Mouse (Mus musculus) hindbrain, embryonic 13.5 days (tissue): ENCODE data around the gene Ceacam19. TPM values are rescaled to one million over a fixed set of nuclear protein-coding genes. Genes with fewer than 3 reads are reported as not detected.

ENCODE experiments used
- ATAC-seq: fragments of 200-750 bp; cut with Nextera tagmentation; 2 replicates; pipeline ENCODE4 v1.8.0; 2017; ENCODE audit warnings: moderate TSS enrichment; ENCODE audit not compliant: low FRiP score
- H3K27ac ChIP-seq: fragments of 300-500 bp; sonication (generic); 2 replicates; pipeline ENCODE4 v1.5.1; 2015; ENCODE audit warnings: inconsistent platforms, mild to moderate bottlenecking, moderate library complexity
- H3K27me3 ChIP-seq: fragments of 300-500 bp; sonication (generic); 2 replicates; pipeline ENCODE4 v1.6.1; 2015; ENCODE audit warnings: mild to moderate bottlenecking, inconsistent platforms
- H3K36me3 ChIP-seq: fragments of 300-500 bp; sonication (generic); 2 replicates; pipeline ENCODE4 v1.6.1; 2015; ENCODE audit warnings: mild to moderate bottlenecking, inconsistent platforms
- H3K4me1 ChIP-seq: fragments of 300-500 bp; sonication (generic); replicated peaks from 2 replicates; pipeline ENCODE4 v1.6.1; 2015; ENCODE audit warnings: inconsistent platforms
- H3K4me2 ChIP-seq: fragments of 300-500 bp; sonication (generic); 2 replicates; pipeline ENCODE4 v1.6.1; 2015; ENCODE audit warnings: inconsistent platforms, mild to moderate bottlenecking, moderate library complexity
- H3K4me3 ChIP-seq: fragments of 300-500 bp; sonication (generic); 2 replicates; pipeline ENCODE4 v1.5.1; 2015; ENCODE audit warnings: mild to moderate bottlenecking, inconsistent platforms
- H3K9ac ChIP-seq: fragments of 300-500 bp; sonication (generic); 2 replicates; pipeline ENCODE4 v1.6.1; 2015; ENCODE audit warnings: mild to moderate bottlenecking, inconsistent platforms
- H3K9me3 ChIP-seq: fragments of 300-500 bp; sonication (generic); 2 replicates; pipeline ENCODE4 v1.6.1; 2016; ENCODE audit warnings: inconsistent platforms
- WGBS: fragments of 180-500 bp; shearing (Covaris S2); methylation state at CpG from one replicate; pipeline ENCODE4 v1.1.7; 2015; 5-methylcytosine and 5-hydroxymethylcytosine counted together
- polyA plus RNA-seq: library from polyadenylated mRNA; unstranded; fragments of >200 nt; fragmentation: Nextera tagmentation; extraction: Ambion mirVana; gene quantifications from 2 replicates; pipeline ENCODE4 v1.2.1, GENCODE M21; 2015

The Ceacam19 gene
- polyA plus RNA-seq, 1 experiment from 2014 or later = not detected

- Histone ChIP-seq H3K9ac (no peak overlapping the region), H3K4me1 (peaks cover 15% of the 10 kb centered on the region), H3K36me3 (0 out of 2 replicates have a peak, but pooled peaks cover 2% of the 10 kb centered on the region), H3K4me2 (no peak overlapping the region), H3K27ac (no peak overlapping the region), H3K27me3 (0 out of 2 replicates have a peak, but pooled peaks cover 8% of the 10 kb centered on the region), H3K4me3 (no peak overlapping the region), H3K9me3 (no peaks in the 10 kb centered on the region)
- no peak for ATAC-seq
- WGBS = 53% methylated on average over 2 of the region's 2 CpGs
Observed at GRCm38 (mm10) chr7:19923354-19923753, 35.6 kb upstream of the Ceacam19 start.

- H3K9me3 ChIP-seq = no peaks in the 10 kb centered on the region
- peak; percentile 90 for ATAC-seq
- peak within 1 kb of the TSS; percentile 91 for H3K27ac ChIP-seq
- H3K4me1 ChIP-seq = peaks cover 15% of the 10 kb centered on the region
- 0 out of 2 replicates have a peak, but pooled peaks cover 8% of the 10 kb centered on the region for H3K27me3 ChIP-seq
- under 1% methylated on average over 60 of the region's 60 CpGs for WGBS
- peak within 1 kb of the TSS; percentile 63 for H3K4me2 ChIP-seq
- H3K9ac ChIP-seq = peak within 1 kb of the TSS; percentile 84
- H3K36me3 ChIP-seq = peaks cover 17% of the 10 kb centered on the region
- H3K4me3 ChIP-seq = peak within 1 kb of the TSS; percentile 69
Observed at GRCm38 (mm10) chr7:19920506-19921261, 32.9 kb upstream of the Ceacam19 start, which contains the start of gene Pvr. Gene Pvr, minus strand, starts transcription at chr7:19921160.

GRCm38 (mm10) chr7:19920166-19920505 lies 32.4 kb upstream of the Ceacam19 start:
- 0 out of 2 replicates have a peak, but pooled peaks cover 8% of the 10 kb centered on the region for H3K27me3 ChIP-seq
- peak overlapping the region; percentile 91; the same call in 1 of the 2 replicates for H3K27ac ChIP-seq
- peaks cover 17% of the 10 kb centered on the region for H3K36me3 ChIP-seq
- ATAC-seq = peak; percentile 52
- H3K9me3 ChIP-seq = no peaks in the 10 kb centered on the region
- H3K4me2 ChIP-seq = peak overlapping the region; percentile 63
- H3K4me1 ChIP-seq = peaks cover 15% of the 10 kb centered on the region
- peak overlapping the region; percentile 69 for H3K4me3 ChIP-seq
- H3K9ac ChIP-seq = peak overlapping the region; percentile 84
- WGBS = 28% methylated on average over 4 of the region's 4 CpGs

- no peak for ATAC-seq
- H3K27ac ChIP-seq = no peak overlapping the region
- 95% methylated on average over 7 of the region's 7 CpGs for WGBS
- H3K4me3 ChIP-seq = no peak overlapping the region
- H3K4me1 ChIP-seq = no peaks in the 10 kb centered on the region
- H3K4me2 ChIP-seq = no peak overlapping the region
- H3K9ac ChIP-seq = no peak overlapping the region
- H3K27me3 ChIP-seq = no peaks in the 10 kb centered on the region
- no peaks in the 10 kb centered on the region for H3K9me3 ChIP-seq
- peaks cover 27% of the 10 kb centered on the region for H3K36me3 ChIP-seq
Observed at GRCm38 (mm10) chr7:19914558-19914957, 26.8 kb upstream of the Ceacam19 start.

GRCm38 (mm10) chr7:19911695-19912524 lies 24.1 kb upstream of the Ceacam19 start:
- Histone ChIP-seq H3K27ac (no peak overlapping the region), H3K9me3 (no peaks in the 10 kb centered on the region), H3K36me3 (peaks cover 39% of the 10 kb centered on the region), H3K4me3 (no peak overlapping the region), H3K4me2 (no peak overlapping the region), H3K27me3 (no peaks in the 10 kb centered on the region), H3K4me1 (no peaks in the 10 kb centered on the region), H3K9ac (no peak overlapping the region)
- WGBS = 90% methylated on average over 23 of the region's 23 CpGs
- ATAC-seq = no peak

GRCm38 (mm10) chr7:19911292-19911658 lies 23.5 kb upstream of the Ceacam19 start:
- 89% methylated on average over 6 of the region's 6 CpGs for WGBS
- no peaks in the 10 kb centered on the region for H3K4me1 ChIP-seq
- no peak overlapping the region for H3K4me3 ChIP-seq
- H3K9ac ChIP-seq = 0 out of 2 replicates have a peak overlapping the region, but pooled peaks have one; percentile 10
- no peak overlapping the region for H3K27ac ChIP-seq
- H3K36me3 ChIP-seq = peaks cover 39% of the 10 kb centered on the region
- 0 out of 2 replicates have a peak, but pooled peaks have one; percentile 12 for ATAC-seq
- H3K9me3 ChIP-seq = no peaks in the 10 kb centered on the region
- no peak overlapping the region for H3K4me2 ChIP-seq
- no peaks in the 10 kb centered on the region for H3K27me3 ChIP-seq

GRCm38 (mm10) chr7:19910421-19911291 lies 22.9 kb upstream of the Ceacam19 start:
- H3K27ac ChIP-seq = no peak overlapping the region
- H3K27me3 ChIP-seq = no peaks in the 10 kb centered on the region
- H3K4me2 ChIP-seq = no peak overlapping the region
- ATAC-seq = peak; percentile 87
- 0 out of 2 replicates have a peak overlapping the region, but pooled peaks have one; percentile 10 for H3K9ac ChIP-seq
- H3K36me3 ChIP-seq = peaks cover 36% of the 10 kb centered on the region
- H3K9me3 ChIP-seq = no peaks in the 10 kb centered on the region
- 53% methylated on average over 21 of the region's 21 CpGs for WGBS
- H3K4me1 ChIP-seq = no peaks in the 10 kb centered on the region
- H3K4me3 ChIP-seq = no peak overlapping the region

- Histone ChIP-seq H3K4me2 (no peak overlapping the region), H3K4me1 (no peaks in the 10 kb centered on the region), H3K27me3 (no peaks in the 10 kb centered on the region), H3K36me3 (no peaks in the 10 kb centered on the region), H3K4me3 (no peak overlapping the region), H3K9me3 (no peaks in the 10 kb centered on the region), H3K9ac (no peak overlapping the region), H3K27ac (no peak overlapping the region)
- WGBS = 54% methylated on average over 8 of the region's 8 CpGs
- ATAC-seq = no peak
Observed at GRCm38 (mm10) chr7:19889881-19890280, 2.1 kb upstream of the Ceacam19 start.

GRCm38 (mm10) chr7:19880754-19881153 lies 7.0 kb downstream of the Ceacam19 start:
- no peak for ATAC-seq
- WGBS = 89% methylated on average over 8 of the region's 8 CpGs
- H3K9me3 ChIP-seq = no peaks in the 10 kb centered on the region

GRCm38 (mm10) chr7:19876781-19877425 lies 10.9 kb downstream of the Ceacam19 start:
- Histone ChIP-seq H3K9ac (no peak overlapping the region), H3K9me3 (no peaks in the 10 kb centered on the region), H3K27ac (no peak overlapping the region), H3K4me3 (no peak overlapping the region), H3K36me3 (no peaks in the 10 kb centered on the region), H3K4me1 (no peaks in the 10 kb centered on the region), H3K27me3 (no peaks in the 10 kb centered on the region), H3K4me2 (no peak overlapping the region)
- peak; percentile 57; the same call in 1 of the 2 replicates for ATAC-seq
- WGBS = 64% methylated on average over 14 of the region's 14 CpGs

More at GRCm38 (mm10) chr7:19880754-19881153, 7.0 kb downstream of the Ceacam19 start:
- Histone ChIP-seq H3K36me3 (no peaks in the 10 kb centered on the region), H3K27me3 (no peaks in the 10 kb centered on the region), H3K4me3 (no peak overlapping the region), H3K9ac (no peak overlapping the region), H3K4me2 (no peak overlapping the region), H3K4me1 (no peaks in the 10 kb centered on the region), H3K27ac (no peak overlapping the region)

- H3K27me3 ChIP-seq = no peaks in the 10 kb centered on the region
- H3K9me3 ChIP-seq = no peaks in the 10 kb centered on the region
- no peaks in the 10 kb centered on the region for H3K36me3 ChIP-seq
- WGBS = 49% methylated on average over 13 of the region's 13 CpGs
- peak; percentile 51; the same call in 1 of the 2 replicates for ATAC-seq
- H3K9ac ChIP-seq = no peak overlapping the region
- no peak overlapping the region for H3K27ac ChIP-seq
- H3K4me3 ChIP-seq = no peak overlapping the region
- H3K4me1 ChIP-seq = no peaks in the 10 kb centered on the region
- H3K4me2 ChIP-seq = no peak overlapping the region
Observed at GRCm38 (mm10) chr7:19875948-19876682, 11.7 kb downstream of the Ceacam19 start.
